Mouse (Mus musculus) T-cell, adult 2 months (primary cell): ENCODE data around the gene Rpgrip1l.

Experiments used
- DNase-seq: peaks from one replicate; pipeline ENCODE4 v3.0.0; 2022; ENCODE audit warnings: low spot score

Gene Rpgrip1l

GRCm38 (mm10) chr8:91329056-91329455 lies 16.0 kb upstream of the Rpgrip1l start:
- no peak for DNase-seq

- no peak for DNase-seq
Observed at GRCm38 (mm10) chr8:91327471-91328205, 14.6 kb upstream of the Rpgrip1l start.

- DNase-seq, result no peak
Observed at GRCm38 (mm10) chr8:91326946-91327345, 13.9 kb upstream of the Rpgrip1l start.

GRCm38 (mm10) chr8:91326018-91326417 lies 13.0 kb upstream of the Rpgrip1l start:
- DNase-seq, result peak; percentile 4

- no peak for DNase-seq
Observed at GRCm38 (mm10) chr8:91324916-91325315, 11.9 kb upstream of the Rpgrip1l start.

GRCm38 (mm10) chr8:91324271-91324670 lies 11.2 kb upstream of the Rpgrip1l start:
- DNase-seq, result no peak

GRCm38 (mm10) chr8:91323511-91323910 lies 10.4 kb upstream of the Rpgrip1l start:
- DNase-seq, result no peak

GRCm38 (mm10) chr8:91318938-91319729 lies 6.1 kb upstream of the Rpgrip1l start:
- no peak for DNase-seq

- no peak for DNase-seq
Observed at GRCm38 (mm10) chr8:91317567-91318227, 4.6 kb upstream of the Rpgrip1l start.

GRCm38 (mm10) chr8:91312342-91312741 lies 720 bp downstream of the Rpgrip1l start:
- no peak for DNase-seq

GRCm38 (mm10) chr8:91304481-91305386 lies 8.3 kb downstream of the Rpgrip1l start:
- no peak for DNase-seq

- no peak for DNase-seq
Observed at GRCm38 (mm10) chr8:91298672-91299071, 14.4 kb downstream of the Rpgrip1l start.

- no peak for DNase-seq
Observed at GRCm38 (mm10) chr8:91295786-91296185, 17.3 kb downstream of the Rpgrip1l start.

- no peak for DNase-seq
Observed at GRCm38 (mm10) chr8:91290576-91290975, 22.5 kb downstream of the Rpgrip1l start.

GRCm38 (mm10) chr8:91286237-91286636 lies 26.8 kb downstream of the Rpgrip1l start:
- DNase-seq, result no peak

GRCm38 (mm10) chr8:91283815-91284214 lies 29.2 kb downstream of the Rpgrip1l start:
- DNase-seq, result no peak

- no peak for DNase-seq
Observed at GRCm38 (mm10) chr8:91282655-91283054, 30.4 kb downstream of the Rpgrip1l start.

- DNase-seq, result no peak
Observed at GRCm38 (mm10) chr8:91281545-91281944, 31.5 kb downstream of the Rpgrip1l start.

GRCm38 (mm10) chr8:91280467-91281212 lies 32.4 kb downstream of the Rpgrip1l start:
- no peak for DNase-seq

- DNase-seq, result no peak
Observed at GRCm38 (mm10) chr8:91278060-91278459, 35.0 kb downstream of the Rpgrip1l start.

GRCm38 (mm10) chr8:91276337-91276736 lies 36.7 kb downstream of the Rpgrip1l start:
- DNase-seq, result peak; percentile 6
